ENCODE assay signal across 12 mouse cellular contexts in genomic region chr4:130055160-130056010, GRCm38 (mm10). TPM values are rescaled to one million over a fixed set of nuclear protein-coding genes. Genes with fewer than 3 reads are reported as not detected.
A peak's percentile ranks its signal among the peaks of the same experiment; 100 is the strongest.
DNase-seq lines count a peak whose midpoint lies in the region; ATAC-seq and TF ChIP-seq lines count a peak whose summit lies in the region.
"Had no signal": no experiment of that assay in that cellular context is flagged by ENCODE, and none has a peak within 500 bp of the region (broad histone marks: within the 10 kb centered on the region; RNA-seq: fewer than 3 reads in every experiment).

No protein-coding gene starts in this region.

- H3K27ac ChIP-seq in lung, embryonic 14.5 days (ENCODE audit: low read depth) = peak overlapping the region; percentile 18; the same call in 1 of the 2 replicates
- H3K27ac ChIP-seq in forebrain, postnatal 0 days (ENCODE audit: low read depth, low read length) = peak overlapping the region; percentile 66
- peak overlapping the region; percentile 84 for H3K27ac ChIP-seq in limb, embryonic 12.5 days
- H3K27ac ChIP-seq in stomach, postnatal 0 days (replicated peaks) = peak overlapping the region; percentile 13; the same call in 1 of the 2 replicates
- H3K27ac ChIP-seq in thymus, adult 2 months (ENCODE audit: control insufficient read depth, insufficient read depth, low read length) = no peak overlapping the region
- H3K27ac ChIP-seq: liver, embryonic 14.5 days; neural tube, embryonic 12.5 days had no signal

- H3K4me1 ChIP-seq in lung, embryonic 14.5 days (ENCODE audit: insufficient read depth) = 0 out of 2 replicates have a peak, but pooled peaks cover 3% of the 10 kb centered on the region
- 0 out of 2 replicates have a peak, but pooled peaks cover 6% of the 10 kb centered on the region for H3K4me1 ChIP-seq in forebrain, postnatal 0 days (ENCODE audit: insufficient read depth)
- H3K4me1 ChIP-seq in limb, embryonic 12.5 days (replicated peaks) = peaks cover 25% of the 10 kb centered on the region
- H3K4me1 ChIP-seq in stomach, postnatal 0 days (replicated peaks; ENCODE audit: control insufficient read depth, insufficient read depth) = no peaks in the 10 kb centered on the region
- no peaks in the 10 kb centered on the region for H3K4me1 ChIP-seq in thymus, adult 2 months (replicated peaks; ENCODE audit: control insufficient read depth, insufficient read depth, low read length)

- H3K9me3 ChIP-seq in lung, embryonic 14.5 days (ENCODE audit: low read depth, low read length) = no peaks in the 10 kb centered on the region
- H3K9me3 ChIP-seq in forebrain, postnatal 0 days (ENCODE audit: low read length) = no peaks in the 10 kb centered on the region
- no peaks in the 10 kb centered on the region for H3K9me3 ChIP-seq in limb, embryonic 12.5 days
- no peaks in the 10 kb centered on the region for H3K9me3 ChIP-seq in stomach, postnatal 0 days (ENCODE audit: control insufficient read depth, low read length)
- H3K9me3 ChIP-seq: neural tube, embryonic 12.5 days had no signal

- no peak for TF ChIP-seq POLR2A in thymus, adult 2 months (IDR thresholded peaks at IDR 0.05; ENCODE audit: control insufficient read depth, extremely low read depth, insufficient read depth, low read length, poor library complexity)

- no peak overlapping the region for H3K4me2 ChIP-seq in lung, embryonic 14.5 days
- H3K4me2 ChIP-seq in forebrain, postnatal 0 days (ENCODE audit: low read depth) = no peak overlapping the region
- H3K4me2 ChIP-seq in limb, embryonic 12.5 days = no peak overlapping the region
- no peak overlapping the region for H3K4me2 ChIP-seq in stomach, postnatal 0 days (replicated peaks; ENCODE audit: low read depth)
- H3K4me2 ChIP-seq: neural tube, embryonic 12.5 days had no signal

- no peak for ATAC-seq in lung, embryonic 14.5 days (ENCODE audit: insufficient read depth)
- peak; percentile 73 for ATAC-seq in forebrain, postnatal 0 days
- no peak for ATAC-seq in limb, embryonic 12.5 days (ENCODE audit: insufficient number of reproducible peaks, insufficient read depth, low FRiP score, low TSS enrichment, low read depth)
- ATAC-seq in stomach, postnatal 0 days (ENCODE audit: low FRiP score, low TSS enrichment) = 0 out of 2 replicates have a peak, but pooled peaks have one; percentile 14
- ATAC-seq in erythroblast, adult 5-6 weeks (replicated peaks; ENCODE audit: low FRiP score, poor library complexity, severe bottlenecking) = no peak

- 83% methylated on average over 14 of the region's 14 CpGs for WGBS in lung, embryonic 14.5 days
- WGBS in forebrain, postnatal 0 days = 69% methylated on average over 14 of the region's 14 CpGs
- WGBS in limb, embryonic 12.5 days = 80% methylated on average over 14 of the region's 14 CpGs
- 69% methylated on average over 14 of the region's 14 CpGs for WGBS in stomach, postnatal 0 days
- WGBS in thymus, adult 2 months = 97% methylated on average over 14 of the region's 14 CpGs

- no peak for DNase-seq in lung, embryonic 14.5 days
- no peak for DNase-seq in lung, postnatal 14 days
- no peak for DNase-seq in forebrain, postnatal 0 days
- no peak for DNase-seq in stomach, postnatal 0 days (ENCODE audit: low spot score)
- no peak for DNase-seq in thymus, adult 2 months
- DNase-seq: heart, postnatal 10 days; right cerebral cortex, postnatal 4 days; thymus, adult 18-20 months had no signal

- no peak for TF ChIP-seq CTCF in lung, embryonic 14.5 days (IDR thresholded peaks at IDR 0.05; ENCODE audit: low read depth)
- no peak for TF ChIP-seq CTCF in forebrain, postnatal 0 days (IDR thresholded peaks at IDR 0.05; ENCODE audit: low read depth)
- TF ChIP-seq CTCF in stomach, postnatal 0 days (IDR thresholded peaks at IDR 0.05; ENCODE audit: low read depth) = no peak
- TF ChIP-seq CTCF in thymus, adult 2 months (IDR thresholded peaks at IDR 0.05; ENCODE audit: borderline replicate concordance, control insufficient read depth, extremely low read depth, insufficient read depth, low read length, poor library complexity) = no peak

- peaks cover 25% of the 10 kb centered on the region for H3K36me3 ChIP-seq in lung, embryonic 14.5 days (ENCODE audit: insufficient read depth)
- no peaks in the 10 kb centered on the region for H3K36me3 ChIP-seq in forebrain, postnatal 0 days (ENCODE audit: insufficient read depth)
- H3K36me3 ChIP-seq in limb, embryonic 12.5 days = peaks cover 24% of the 10 kb centered on the region
- H3K36me3 ChIP-seq in stomach, postnatal 0 days (ENCODE audit: control insufficient read depth, insufficient read depth, low read length) = peaks cover 3% of the 10 kb centered on the region; the same call in 1 of the 2 replicates
- H3K36me3 ChIP-seq in thymus, adult 2 months (ENCODE audit: control insufficient read depth, insufficient read depth, low read length) = no peaks in the 10 kb centered on the region
- H3K36me3 ChIP-seq: neural tube, embryonic 12.5 days had no signal

- no peak overlapping the region for H3K9ac ChIP-seq in lung, embryonic 14.5 days
- H3K9ac ChIP-seq in forebrain, postnatal 0 days = no peak overlapping the region
- no peak overlapping the region for H3K9ac ChIP-seq in limb, embryonic 12.5 days (replicated peaks)
- no peak overlapping the region for H3K9ac ChIP-seq in stomach, postnatal 0 days (ENCODE audit: low read length)
- H3K9ac ChIP-seq: liver, embryonic 14.5 days; neural tube, embryonic 12.5 days had no signal

- H3K27me3 ChIP-seq in lung, embryonic 14.5 days (ENCODE audit: insufficient read depth, low read length) = no peaks in the 10 kb centered on the region
- no peaks in the 10 kb centered on the region for H3K27me3 ChIP-seq in forebrain, postnatal 0 days (ENCODE audit: insufficient read depth, low read length)
- no peaks in the 10 kb centered on the region for H3K27me3 ChIP-seq in limb, embryonic 12.5 days
- H3K27me3 ChIP-seq in stomach, postnatal 0 days (ENCODE audit: control insufficient read depth, insufficient read depth, low read length) = no peaks in the 10 kb centered on the region
- no peaks in the 10 kb centered on the region for H3K27me3 ChIP-seq in thymus, adult 2 months (ENCODE audit: control insufficient read depth, insufficient read depth, low read length)
- H3K27me3 ChIP-seq: neural tube, embryonic 12.5 days had no signal

- TF ChIP-seq EP300 in stomach, postnatal 0 days (optimal IDR thresholded peaks at IDR 0.05) = no peak

- H3K4me3 ChIP-seq in lung, embryonic 14.5 days (ENCODE audit: low read depth, low read length) = no peak overlapping the region
- no peak overlapping the region for H3K4me3 ChIP-seq in forebrain, postnatal 0 days (ENCODE audit: low read depth, low read length)
- no peak overlapping the region for H3K4me3 ChIP-seq in limb, embryonic 12.5 days (replicated peaks)
- no peak overlapping the region for H3K4me3 ChIP-seq in stomach, postnatal 0 days (ENCODE audit: low read depth, low read length)
- no peak overlapping the region for H3K4me3 ChIP-seq in thymus, adult 2 months (ENCODE audit: control insufficient read depth, insufficient read depth, low read length)
- H3K4me3 ChIP-seq: neural tube, embryonic 12.5 days had no signal

RNA-seq across cellular contexts. Expression of gene Col16a1, which starts 7.7 kb away (rescaled TPM):
- polyA plus RNA-seq in lung, embryonic 14.5 days (2014; fragmentation: Nextera tagmentation; extraction: Ambion mirVana) = 55.7 and 59.5 TPM in 2 replicates
- total RNA-seq in forebrain, postnatal 0 days (2014; rRNA removed) = 21.8 and 29.7 TPM in 2 replicates
- 6.8 and 7.5 TPM in 2 replicates for polyA plus RNA-seq in forebrain, postnatal 0 days (2015; fragmentation: Nextera tagmentation; extraction: Ambion mirVana)
- polyA plus RNA-seq in limb, embryonic 12.5 days (2016; fragmentation: Nextera tagmentation; extraction: Ambion mirVana) = 24.2 and 30.9 TPM in 2 replicates
- polyA plus RNA-seq in stomach, postnatal 0 days (2015; fragmentation: Nextera tagmentation; extraction: Ambion mirVana) = 47.7 and 51.6 TPM in 2 replicates
- total RNA-seq in erythroblast, adult 5-6 weeks (2015; ENCODE audit: low replicate concordance) = not detected in 2 replicates
- 0.14 TPM in 1 of 2 replicates, not detected in the other for total RNA-seq in erythroblast, adult 5-6 weeks (2017; ENCODE audit: low replicate concordance)
- polyA plus RNA-seq in thymus, adult 2 months (2012; rRNA removed) = 2.6 and 4.4 TPM in 2 replicates

RNA-seq across cellular contexts. Expression of gene Pef1, which starts 47.0 kb away (rescaled TPM):
- polyA plus RNA-seq in lung, embryonic 14.5 days (2014; fragmentation: Nextera tagmentation; extraction: Ambion mirVana) = 68.9 and 69.4 TPM in 2 replicates
- total RNA-seq in forebrain, postnatal 0 days (2014; rRNA removed) = 51.6 and 52.9 TPM in 2 replicates
- 58.5 and 60.7 TPM in 2 replicates for polyA plus RNA-seq in forebrain, postnatal 0 days (2015; fragmentation: Nextera tagmentation; extraction: Ambion mirVana)
- polyA plus RNA-seq in limb, embryonic 12.5 days (2016; fragmentation: Nextera tagmentation; extraction: Ambion mirVana) = 64.6 and 64.7 TPM in 2 replicates
- 63.7 and 64.7 TPM in 2 replicates for polyA plus RNA-seq in stomach, postnatal 0 days (2015; fragmentation: Nextera tagmentation; extraction: Ambion mirVana)
- 43.0 and 50.8 TPM in 2 replicates for total RNA-seq in erythroblast, adult 5-6 weeks (2015; ENCODE audit: low replicate concordance)
- 14.6 and 29.5 TPM in 2 replicates for total RNA-seq in erythroblast, adult 5-6 weeks (2017; ENCODE audit: low replicate concordance)
- 103 and 105 TPM in 2 replicates for polyA plus RNA-seq in thymus, adult 2 months (2012; rRNA removed)

Comparison
In these comparisons a context has a peak if more than half of its experiments do, and no peak if none do; other contexts are left out.
1. ATAC-seq: peak in forebrain, postnatal 0 days (single experiment) and stomach, postnatal 0 days (single experiment); none in lung, embryonic 14.5 days (single experiment), limb, embryonic 12.5 days (single experiment) and erythroblast, adult 5-6 weeks (single experiment).